Mouse (Mus musculus): Measurements from ENCODE around the gene Gm15517. TPM values are rescaled to one million over a fixed set of nuclear protein-coding genes. Genes with fewer than 3 reads are reported as not detected.
"Not testable (repeated sequence)": the region's sequence is repeated elsewhere in the genome, so short reads cannot be mapped to it uniquely, and the experiment has no call there.

The Gm15517 gene
- total RNA-seq (2022), result not detected

GRCm38 (mm10) chr7:44261147-44261546 is at the start of gene Gm15517:
Gene Gm15517 (plus strand): TSS chr7:44261447.
- no peak for DNase-seq (ENCODE audit: low spot score in 2 of 2)

GRCm38 (mm10) chr7:44215645-44216044 is 45.6 kb upstream of the Gm15517 start, which contains the start of gene Klk1b5:
Gene Klk1b5 (plus strand): TSS chr7:44215945.
- DNase-seq (ENCODE audit: low spot score in 2 of 2), result no peak

GRCm38 (mm10) chr7:44221601-44222000 is 39.6 kb upstream of the Gm15517 start:
- DNase-seq (ENCODE audit: low spot score in 2 of 2), result not testable (repeated sequence)

- not testable (repeated sequence) for DNase-seq (ENCODE audit: low spot score in 2 of 2)
These were observed 38.9 kb upstream of the Gm15517 start for GRCm38 (mm10) chr7:44222335-44222734.

- no peak for DNase-seq (ENCODE audit: low spot score in 2 of 2)
These were observed 36.2 kb upstream of the Gm15517 start, which contains the start of gene Klk1 for GRCm38 (mm10) chr7:44225076-44225475. Gene Klk1 (plus strand): TSS chr7:44225360.

GRCm38 (mm10) chr7:44235909-44236308 is 25.3 kb upstream of the Gm15517 start, which contains the start of gene Gm36864:
Gene Gm36864 (plus strand): TSS chr7:44236177.
- DNase-seq (ENCODE audit: low spot score in 2 of 2), result no peak

- no peak for DNase-seq (ENCODE audit: low spot score in 2 of 2)
These were observed 21.3 kb upstream of the Gm15517 start for GRCm38 (mm10) chr7:44239913-44240312.

- DNase-seq (ENCODE audit: low spot score in 2 of 2), result no peak
These were observed 20.5 kb upstream of the Gm15517 start for GRCm38 (mm10) chr7:44240712-44241111.

- no peak for DNase-seq (ENCODE audit: low spot score in 2 of 2)
These were observed 20.1 kb upstream of the Gm15517 start for GRCm38 (mm10) chr7:44241163-44241562.

GRCm38 (mm10) chr7:44244080-44244479 is 17.2 kb upstream of the Gm15517 start:
- DNase-seq (ENCODE audit: low spot score in 2 of 2), result no peak

GRCm38 (mm10) chr7:44246055-44246983 is 14.9 kb upstream of the Gm15517 start, which contains the start of the genes 1700028J19Rik and 2410002F23Rik:
Gene 1700028J19Rik (minus strand): TSS chr7:44246695.
Gene 2410002F23Rik (plus strand): TSS chr7:44246722.
- DNase-seq (ENCODE audit: low spot score in 2 of 2), result peak; percentile 85 to 86

- DNase-seq (ENCODE audit: low spot score in 2 of 2), result no peak
These were observed 14.2 kb upstream of the Gm15517 start for GRCm38 (mm10) chr7:44246984-44247470.

GRCm38 (mm10) chr7:44247971-44248370 is 13.3 kb upstream of the Gm15517 start:
- no peak for DNase-seq (ENCODE audit: low spot score in 2 of 2)

GRCm38 (mm10) chr7:44249248-44249647 is 12.0 kb upstream of the Gm15517 start:
- no peak for DNase-seq (ENCODE audit: low spot score in 2 of 2)

GRCm38 (mm10) chr7:44250732-44251275 is 10.4 kb upstream of the Gm15517 start:
- DNase-seq (ENCODE audit: low spot score in 2 of 2), result not testable (repeated sequence)

- DNase-seq (ENCODE audit: low spot score in 2 of 2), result no peak
These were observed 8.1 kb upstream of the Gm15517 start for GRCm38 (mm10) chr7:44253023-44253616.

- no peak for DNase-seq (ENCODE audit: low spot score in 2 of 2)
These were observed 6.3 kb upstream of the Gm15517 start for GRCm38 (mm10) chr7:44254930-44255329.

- DNase-seq (ENCODE audit: low spot score in 2 of 2), result no peak
These were observed 4.0 kb upstream of the Gm15517 start, which contains the start of gene Acp4 for GRCm38 (mm10) chr7:44257278-44257677. Gene Acp4 (minus strand): TSS chr7:44257378.

GRCm38 (mm10) chr7:44260410-44260809 is 837 bp upstream of the Gm15517 start:
- no peak for DNase-seq (ENCODE audit: low spot score in 2 of 2)

GRCm38 (mm10) chr7:44262791-44263643 is 1.8 kb downstream of the Gm15517 start:
- DNase-seq (ENCODE audit: low spot score in 2 of 2), result peak; percentile 87

GRCm38 (mm10) chr7:44268117-44268516 is 6.9 kb downstream of the Gm15517 start:
- DNase-seq (ENCODE audit: low spot score in 2 of 2), result no peak
